Mouse (Mus musculus): ENCODE data around the gene Dok3.

DNA sequence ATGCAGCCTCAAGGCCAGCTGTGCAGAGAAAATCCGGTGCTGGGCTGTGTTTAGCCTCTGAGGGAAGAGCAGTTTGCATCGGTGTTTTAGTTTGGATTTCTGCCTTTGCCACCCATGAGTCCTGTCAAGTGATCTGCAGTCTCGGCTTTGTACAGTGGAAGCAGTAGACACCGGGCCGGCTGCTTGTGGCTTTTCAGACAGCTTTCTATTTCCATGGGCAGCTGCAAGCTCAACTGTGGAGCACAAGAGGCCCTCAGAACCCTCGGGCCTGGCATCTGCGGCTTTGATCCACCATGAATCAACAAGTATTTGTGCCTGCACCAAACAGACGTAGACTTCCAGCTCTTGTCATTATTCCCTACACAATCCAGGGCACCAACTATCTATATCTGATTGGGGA is 26.7 kb downstream of the Dok3 start:
- TF ChIP-seq CTCF (IDR thresholded peaks at IDR 0.05) (no peak), EP300 (IDR thresholded peaks at IDR 0.05) (no peak)

All from lung, postnatal 0 days (tissue).